Mouse (Mus musculus): ENCODE data around the gene Astn2. TPM values are rescaled to one million over a fixed set of nuclear protein-coding genes. Genes with fewer than 3 reads are reported as not detected.

Astn2 gene
- polyA plus RNA-seq, 1 experiment from 2014 or later: 0.66 TPM

GRCm38 (mm10) chr4:66222602-66223317, 181.7 kb downstream of the Astn2 start:
- Histone ChIP-seq H3K27ac (no peak overlapping the region), H3K4me3 (no peak overlapping the region), H3K27me3 (ENCODE audit: low read depth, poor library complexity, severe bottlenecking) (no peaks in the 10 kb centered on the region), H3K4me1 (no peaks in the 10 kb centered on the region), H3K36me3 (no peaks in the 10 kb centered on the region), H3K9me3 (replicated peaks) (no peaks in the 10 kb centered on the region)
- DNase-seq (ENCODE audit: low spot score): no peak
- WGBS: 89% methylated on average over 9 of the region's 9 CpGs

DNA sequence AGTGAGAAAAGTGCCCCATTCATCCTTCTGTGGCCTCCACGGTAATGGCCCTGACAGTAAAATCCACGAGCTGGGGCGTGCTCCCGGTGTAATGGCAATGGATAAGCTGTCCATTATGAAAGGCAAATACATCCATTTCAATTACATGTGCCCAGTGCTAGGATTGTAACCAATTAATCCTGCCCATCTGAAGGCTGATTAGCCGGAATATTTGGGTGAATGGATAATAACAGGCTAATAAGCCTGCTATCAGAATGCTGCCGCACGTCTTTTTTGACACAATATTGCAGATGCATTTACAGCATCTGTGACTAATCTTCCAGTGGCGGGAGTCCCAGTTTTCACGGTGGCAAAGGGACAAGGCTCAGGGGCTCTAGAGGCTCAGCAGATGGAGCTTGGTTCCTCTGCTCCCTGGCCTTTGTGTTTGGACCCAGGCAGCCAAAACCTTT, 189.2 kb downstream of the Astn2 start:
- WGBS: 82% methylated on average over 9 of the region's 9 CpGs
- no peak overlapping the region for H3K4me3 ChIP-seq
- no peaks in the 10 kb centered on the region for H3K27me3 ChIP-seq (ENCODE audit: low read depth, poor library complexity, severe bottlenecking)
- DNase-seq (ENCODE audit: low spot score): no peak
- no peaks in the 10 kb centered on the region for H3K4me1 ChIP-seq
- H3K9me3 ChIP-seq (replicated peaks): no peaks in the 10 kb centered on the region
- H3K27ac ChIP-seq: no peak overlapping the region
- H3K36me3 ChIP-seq: no peaks in the 10 kb centered on the region

- 92% methylated on average over 8 of the region's 8 CpGs for WGBS
- H3K4me3 ChIP-seq: no peak overlapping the region
- H3K4me1 ChIP-seq: no peaks in the 10 kb centered on the region
- DNase-seq (ENCODE audit: low spot score): no peak
- H3K36me3 ChIP-seq: no peaks in the 10 kb centered on the region
- no peaks in the 10 kb centered on the region for H3K9me3 ChIP-seq (replicated peaks)
- H3K27me3 ChIP-seq (ENCODE audit: low read depth, poor library complexity, severe bottlenecking): no peaks in the 10 kb centered on the region
- H3K27ac ChIP-seq: no peak overlapping the region
These were observed 214.8 kb downstream of the Astn2 start for GRCm38 (mm10) chr4:66189636-66190035.

DNA sequence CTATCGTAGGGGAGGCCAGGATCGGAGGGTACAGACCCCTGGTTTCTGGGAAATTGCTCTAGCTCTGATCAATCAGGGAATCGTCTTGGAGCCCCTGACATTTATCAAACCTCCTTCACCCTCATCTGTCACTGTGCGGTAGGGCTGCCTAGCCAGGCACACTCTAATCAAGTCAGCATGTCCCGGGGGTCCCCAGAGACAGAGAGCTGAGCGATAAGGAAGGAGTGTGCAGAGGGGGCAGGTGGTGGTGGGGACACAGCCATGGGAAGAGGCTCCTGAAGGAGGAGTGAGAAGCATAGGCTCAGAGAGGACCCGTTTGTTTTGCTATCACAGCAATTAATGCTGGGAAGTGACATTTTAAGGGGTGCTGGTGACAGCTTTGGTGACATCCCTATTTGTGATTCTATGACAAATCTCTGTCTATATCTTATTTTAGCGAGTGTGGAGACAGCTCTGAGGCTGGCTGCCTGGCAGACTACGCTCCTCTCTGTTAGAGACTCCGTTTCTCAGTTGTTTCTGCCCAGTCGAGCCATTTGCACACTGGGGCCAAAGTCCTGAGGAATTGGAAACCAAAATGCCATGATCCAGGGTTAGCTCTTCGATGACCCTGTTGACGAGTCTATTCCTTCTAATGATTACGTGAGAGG, 228.4 kb downstream of the Astn2 start:
- DNase-seq (ENCODE audit: low spot score): peak; percentile 34
- H3K9me3 ChIP-seq (replicated peaks): no peaks in the 10 kb centered on the region

DNA sequence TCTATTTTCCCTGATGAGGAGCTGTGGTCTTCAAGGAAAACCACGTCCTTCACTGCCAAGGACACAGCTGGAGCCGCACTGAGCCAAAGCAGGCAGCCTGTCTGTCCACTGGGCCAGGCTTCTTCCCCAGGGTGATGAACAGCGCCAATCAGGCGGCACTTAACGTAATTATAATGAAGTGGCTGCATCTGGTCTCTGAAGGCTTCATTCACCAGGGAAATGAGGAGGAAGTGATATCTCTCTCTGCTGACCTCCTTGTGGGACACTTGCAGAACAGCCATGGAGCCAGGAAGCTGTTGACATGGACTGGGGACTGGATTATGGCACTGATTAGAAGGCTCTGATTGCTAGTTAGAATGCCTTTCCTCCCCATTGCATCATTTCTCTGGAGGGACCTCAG, 232.8 kb downstream of the Astn2 start:
- DNase-seq (ENCODE audit: low spot score): no peak
- peaks cover 8% of the 10 kb centered on the region; the same call in 1 of the 2 replicates for H3K4me1 ChIP-seq
- H3K36me3 ChIP-seq: no peaks in the 10 kb centered on the region
- no peaks in the 10 kb centered on the region for H3K27me3 ChIP-seq (ENCODE audit: low read depth, poor library complexity, severe bottlenecking)
- H3K27ac ChIP-seq: no peak overlapping the region
- H3K4me3 ChIP-seq: no peak overlapping the region
- WGBS: 69% methylated on average over 5 of the region's 5 CpGs
- H3K9me3 ChIP-seq (replicated peaks): no peaks in the 10 kb centered on the region

More for the DNA sequence above, 228.4 kb downstream of the Astn2 start:
- Histone ChIP-seq H3K4me3 (no peak overlapping the region), H3K27ac (no peak overlapping the region), H3K27me3 (ENCODE audit: low read depth, poor library complexity, severe bottlenecking) (no peaks in the 10 kb centered on the region), H3K4me1 (peaks cover 4% of the 10 kb centered on the region; the same call in 1 of the 2 replicates), H3K36me3 (no peaks in the 10 kb centered on the region)
- 52% methylated on average over 14 of the region's 14 CpGs for WGBS

DNA sequence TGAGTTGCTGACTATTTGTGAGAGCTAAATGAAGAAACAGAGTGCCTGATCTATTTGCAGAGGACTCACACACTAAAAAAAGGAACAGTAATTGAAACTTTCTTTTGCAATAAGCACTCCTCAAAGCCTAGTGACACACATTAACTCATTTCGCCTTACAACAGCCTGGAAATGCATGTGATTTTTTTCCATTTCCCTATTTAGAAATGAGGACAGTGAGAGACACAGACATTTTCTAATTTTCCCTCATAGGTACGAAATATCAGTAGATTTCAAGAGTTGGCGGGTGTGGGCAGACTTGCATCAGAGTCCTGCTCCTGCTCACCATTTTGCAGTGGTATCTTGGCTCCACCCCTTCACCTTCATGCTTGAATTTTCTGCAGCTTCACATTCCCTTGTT, 233.6 kb downstream of the Astn2 start:
- Histone ChIP-seq H3K36me3 (no peaks in the 10 kb centered on the region), H3K4me1 (peaks cover 6% of the 10 kb centered on the region; the same call in 1 of the 2 replicates), H3K27ac (no peak overlapping the region), H3K9me3 (replicated peaks) (no peaks in the 10 kb centered on the region), H3K27me3 (ENCODE audit: low read depth, poor library complexity, severe bottlenecking) (no peaks in the 10 kb centered on the region), H3K4me3 (no peak overlapping the region)
- 92% methylated on average over 3 of the region's 3 CpGs for WGBS
- no peak for DNase-seq (ENCODE audit: low spot score)

DNA sequence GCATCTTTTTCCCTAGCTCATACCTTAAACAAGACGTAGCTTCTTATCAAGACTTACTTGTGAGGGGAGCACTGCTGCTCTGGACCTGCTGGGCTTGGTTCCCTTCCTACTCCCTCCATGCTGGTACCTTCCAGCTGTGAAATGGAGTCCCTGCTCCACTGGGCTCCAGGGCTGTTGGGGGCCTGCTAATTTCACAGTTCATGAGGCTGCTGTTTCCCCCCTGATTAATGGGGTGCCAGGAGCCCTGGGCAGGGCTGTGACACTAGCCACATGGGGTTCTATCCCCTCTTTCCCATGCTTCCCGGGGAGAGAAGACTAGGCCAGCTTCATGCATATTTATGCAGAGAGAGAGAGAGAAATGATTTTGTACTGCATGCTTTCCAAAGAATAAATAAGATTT, 234.9 kb downstream of the Astn2 start:
- no peaks in the 10 kb centered on the region for H3K9me3 ChIP-seq (replicated peaks)
- no peaks in the 10 kb centered on the region for H3K27me3 ChIP-seq (ENCODE audit: low read depth, poor library complexity, severe bottlenecking)
- no peak overlapping the region for H3K27ac ChIP-seq
- peaks cover 4% of the 10 kb centered on the region; the same call in 1 of the 2 replicates for H3K4me1 ChIP-seq
- WGBS: 35% methylated on average over 2 of the region's 2 CpGs
- no peak overlapping the region for H3K4me3 ChIP-seq
- H3K36me3 ChIP-seq: no peaks in the 10 kb centered on the region
- no peak for DNase-seq (ENCODE audit: low spot score)

GRCm38 (mm10) chr4:66158714-66159113, 245.7 kb downstream of the Astn2 start:
- no peak overlapping the region for H3K4me3 ChIP-seq
- H3K36me3 ChIP-seq: no peaks in the 10 kb centered on the region
- no peaks in the 10 kb centered on the region for H3K9me3 ChIP-seq (replicated peaks)
- no peak for DNase-seq (ENCODE audit: low spot score)
- no peaks in the 10 kb centered on the region for H3K4me1 ChIP-seq
- 83% methylated on average over 3 of the region's 3 CpGs for WGBS
- H3K27ac ChIP-seq: no peak overlapping the region
- H3K27me3 ChIP-seq (ENCODE audit: low read depth, poor library complexity, severe bottlenecking): no peaks in the 10 kb centered on the region

- Histone ChIP-seq H3K4me1 (no peaks in the 10 kb centered on the region), H3K4me3 (no peak overlapping the region), H3K27ac (no peak overlapping the region), H3K27me3 (ENCODE audit: low read depth, poor library complexity, severe bottlenecking) (no peaks in the 10 kb centered on the region), H3K9me3 (replicated peaks) (no peaks in the 10 kb centered on the region), H3K36me3 (no peaks in the 10 kb centered on the region)
- WGBS: 81% methylated on average over 3 of the region's 3 CpGs
- no peak for DNase-seq (ENCODE audit: low spot score)
These were observed 246.8 kb downstream of the Astn2 start for GRCm38 (mm10) chr4:66157439-66158113.

DNA sequence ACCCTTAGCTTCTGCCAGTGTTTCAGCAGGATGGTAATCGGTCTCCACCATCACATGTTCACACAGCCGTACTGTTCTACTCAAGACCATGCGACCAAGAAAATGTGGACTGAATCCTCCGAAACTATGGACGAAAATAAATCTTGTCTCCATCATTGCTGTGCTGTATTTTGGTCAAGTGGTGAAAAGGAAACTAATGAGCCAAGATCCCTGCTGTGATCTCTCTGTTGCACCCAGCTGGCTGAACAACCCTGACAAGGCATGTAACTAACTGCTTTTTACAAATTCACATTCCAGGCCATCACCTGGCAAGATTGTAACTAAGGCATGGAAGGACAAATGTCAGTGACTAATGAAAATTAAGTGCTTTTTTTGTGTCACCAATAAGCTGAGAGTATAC, 257.9 kb downstream of the Astn2 start:
- Histone ChIP-seq H3K27me3 (ENCODE audit: low read depth, poor library complexity, severe bottlenecking) (no peaks in the 10 kb centered on the region), H3K9me3 (replicated peaks) (no peaks in the 10 kb centered on the region), H3K4me3 (no peak overlapping the region), H3K27ac (no peak overlapping the region), H3K36me3 (no peaks in the 10 kb centered on the region), H3K4me1 (no peaks in the 10 kb centered on the region)
- DNase-seq (ENCODE audit: low spot score): no peak
- WGBS: 93% methylated on average over 5 of the region's 5 CpGs

DNA sequence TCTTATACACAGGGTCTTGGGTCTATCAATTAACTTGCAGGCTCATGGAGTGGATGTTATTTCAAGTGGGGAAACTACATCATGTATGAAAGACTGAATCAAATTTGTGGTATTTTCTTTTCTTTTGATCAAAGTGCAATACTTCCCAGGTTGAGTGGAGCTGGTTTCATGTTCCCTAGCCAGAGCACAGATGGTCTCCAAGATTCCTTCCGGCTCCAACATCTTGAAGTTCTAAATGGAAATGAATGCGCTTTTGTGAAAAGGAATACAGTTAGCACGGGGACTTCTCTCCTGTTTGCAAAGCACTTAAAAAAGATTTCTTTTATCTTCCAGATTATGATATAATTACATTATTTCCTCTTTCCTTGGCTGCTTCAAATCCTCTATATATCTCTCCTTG, 278.2 kb downstream of the Astn2 start:
- H3K27me3 ChIP-seq (ENCODE audit: low read depth, poor library complexity, severe bottlenecking): no peaks in the 10 kb centered on the region
- no peaks in the 10 kb centered on the region for H3K9me3 ChIP-seq (replicated peaks)
- no peak overlapping the region for H3K4me3 ChIP-seq
- DNase-seq (ENCODE audit: low spot score): no peak
- H3K27ac ChIP-seq: no peak overlapping the region
- no peaks in the 10 kb centered on the region for H3K4me1 ChIP-seq
- H3K36me3 ChIP-seq: no peaks in the 10 kb centered on the region
- WGBS: 87% methylated on average over 3 of the region's 3 CpGs

DNA sequence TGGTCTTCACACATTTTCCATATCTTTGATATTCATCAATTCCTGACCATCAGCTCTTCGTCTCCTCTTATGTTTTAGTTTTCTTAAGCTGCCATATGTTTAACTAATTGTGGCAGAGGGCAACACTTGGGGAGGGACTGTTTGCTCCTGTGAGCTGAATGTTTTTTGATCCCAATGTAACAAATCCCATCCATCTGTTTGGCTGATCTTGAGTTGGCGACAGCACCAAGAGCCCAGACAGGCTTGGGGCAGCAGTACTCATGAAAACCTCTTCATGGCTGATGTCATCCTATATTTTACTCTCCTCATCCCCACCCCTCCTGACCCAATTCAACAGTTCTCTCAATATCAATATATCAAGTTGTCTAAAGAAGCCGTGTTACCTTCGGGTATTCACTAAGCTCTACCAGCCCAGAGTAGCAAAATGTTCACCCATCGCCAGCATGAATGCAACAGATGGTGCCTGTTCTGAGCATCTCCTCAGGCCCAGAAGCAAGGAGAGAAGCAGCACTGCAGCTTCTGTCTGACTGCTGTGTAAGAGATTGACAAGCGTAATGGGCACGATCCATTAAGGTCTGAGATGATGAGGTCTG, 281.5 kb downstream of the Astn2 start:
- H3K4me1 ChIP-seq: no peaks in the 10 kb centered on the region

DNA sequence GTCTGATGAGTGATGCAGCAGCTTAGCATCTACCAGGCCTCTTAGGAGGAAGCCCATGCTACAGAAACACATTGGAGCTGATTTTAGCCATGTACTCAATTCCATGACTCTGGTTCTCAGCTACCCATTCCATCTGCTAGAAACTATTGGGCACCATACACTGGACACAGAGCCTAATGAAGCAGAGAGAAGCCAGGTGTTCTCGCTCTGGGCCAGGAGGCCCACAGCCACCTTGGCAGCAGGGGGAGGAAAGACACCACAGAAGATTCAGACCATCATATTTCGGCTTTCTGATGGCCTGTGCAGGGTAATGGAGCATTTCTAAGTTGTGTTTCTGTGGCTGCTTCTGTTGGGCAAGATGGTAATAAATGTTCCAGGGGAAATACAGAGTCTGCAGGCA, 290.2 kb downstream of the Astn2 start:
- 78% methylated on average over 2 of the region's 2 CpGs for WGBS
- Histone ChIP-seq H3K27ac (no peak overlapping the region), H3K27me3 (ENCODE audit: low read depth, poor library complexity, severe bottlenecking) (no peaks in the 10 kb centered on the region), H3K9me3 (replicated peaks) (no peaks in the 10 kb centered on the region), H3K4me3 (no peak overlapping the region), H3K4me1 (no peaks in the 10 kb centered on the region), H3K36me3 (no peaks in the 10 kb centered on the region)
- DNase-seq (ENCODE audit: low spot score): no peak

More for the DNA sequence above, 281.5 kb downstream of the Astn2 start:
- no peaks in the 10 kb centered on the region for H3K9me3 ChIP-seq (replicated peaks)
- no peak overlapping the region for H3K27ac ChIP-seq
- WGBS: 89% methylated on average over 7 of the region's 7 CpGs
- DNase-seq (ENCODE audit: low spot score): no peak
- H3K36me3 ChIP-seq: no peaks in the 10 kb centered on the region
- no peaks in the 10 kb centered on the region for H3K27me3 ChIP-seq (ENCODE audit: low read depth, poor library complexity, severe bottlenecking)
- no peak overlapping the region for H3K4me3 ChIP-seq
